Mouse (Mus musculus): Measurements from ENCODE around the gene Olfr890. TPM values are rescaled to one million over a fixed set of nuclear protein-coding genes. Genes with fewer than 3 reads are reported as not detected.
"Not testable (repeated sequence)": the region's sequence is repeated elsewhere in the genome, so short reads cannot be mapped to it uniquely, and the experiment has no call there.

Gene Olfr890
- 0.04 and 0.06 TPM in 2 replicates for polyA plus RNA-seq (2015; fragmentation: Nextera tagmentation; extraction: Ambion mirVana)

GRCm38 (mm10) chr9:38142217-38142616 lies at the start of gene Olfr890:
Gene Olfr890 (plus strand): TSS chr9:38142517.
- no peaks in the 10 kb centered on the region for H3K27me3 ChIP-seq (ENCODE audit: control insufficient read depth, insufficient read depth, low read length)
- H3K27ac ChIP-seq (replicated peaks): no peak within 1 kb of the TSS
- H3K4me2 ChIP-seq (replicated peaks; ENCODE audit: low read depth): no peak within 1 kb of the TSS
- H3K36me3 ChIP-seq (ENCODE audit: control insufficient read depth, insufficient read depth, low read length): no peaks in the 10 kb centered on the region
- no peak for ATAC-seq (ENCODE audit: low FRiP score, low TSS enrichment)
- no peak for TF ChIP-seq EP300 (optimal IDR thresholded peaks at IDR 0.05)
- no peak for TF ChIP-seq CTCF (IDR thresholded peaks at IDR 0.05; ENCODE audit: low read depth)
- no peaks in the 10 kb centered on the region for H3K4me1 ChIP-seq (replicated peaks; ENCODE audit: control insufficient read depth, insufficient read depth)
- H3K9ac ChIP-seq (ENCODE audit: low read length): no peak within 1 kb of the TSS
- H3K4me3 ChIP-seq (ENCODE audit: low read depth, low read length): no peak within 1 kb of the TSS
- DNase-seq (ENCODE audit: low spot score): no peak
- no peaks in the 10 kb centered on the region for H3K9me3 ChIP-seq (ENCODE audit: control insufficient read depth, low read length)

- WGBS: 74% methylated on average over 1 of the region's 1 CpGs
- ATAC-seq (ENCODE audit: low FRiP score, low TSS enrichment): no peak
- no peaks in the 10 kb centered on the region for H3K4me1 ChIP-seq (replicated peaks; ENCODE audit: control insufficient read depth, insufficient read depth)
- no peak within 1 kb of the TSS for H3K4me2 ChIP-seq (replicated peaks; ENCODE audit: low read depth)
- no peak for DNase-seq (ENCODE audit: low spot score)
- H3K27ac ChIP-seq (replicated peaks): no peak within 1 kb of the TSS
- no peaks in the 10 kb centered on the region for H3K36me3 ChIP-seq (ENCODE audit: control insufficient read depth, insufficient read depth, low read length)
- no peaks in the 10 kb centered on the region for H3K27me3 ChIP-seq (ENCODE audit: control insufficient read depth, insufficient read depth, low read length)
- TF ChIP-seq EP300 (optimal IDR thresholded peaks at IDR 0.05) (no peak), CTCF (IDR thresholded peaks at IDR 0.05; ENCODE audit: low read depth) (no peak)
- no peak within 1 kb of the TSS for H3K9ac ChIP-seq (ENCODE audit: low read length)
- H3K9me3 ChIP-seq (ENCODE audit: control insufficient read depth, low read length): no peaks in the 10 kb centered on the region
- H3K4me3 ChIP-seq (ENCODE audit: low read depth, low read length): no peak within 1 kb of the TSS
Observed at GRCm38 (mm10) chr9:38107828-38108227, 34.5 kb upstream of the Olfr890 start, which contains the start of gene Olfr888. Gene Olfr888 (plus strand): TSS chr9:38108128.

GRCm38 (mm10) chr9:38114898-38115297 lies 27.4 kb upstream of the Olfr890 start, which contains the start of gene Olfr889:
Gene Olfr889 (plus strand): TSS chr9:38115198.
- Histone ChIP-seq H3K27me3 (ENCODE audit: control insufficient read depth, insufficient read depth, low read length) (no peaks in the 10 kb centered on the region), H3K36me3 (ENCODE audit: control insufficient read depth, insufficient read depth, low read length) (no peaks in the 10 kb centered on the region), H3K9me3 (ENCODE audit: control insufficient read depth, low read length) (no peaks in the 10 kb centered on the region), H3K4me1 (replicated peaks; ENCODE audit: control insufficient read depth, insufficient read depth) (no peaks in the 10 kb centered on the region), H3K4me2 (replicated peaks; ENCODE audit: low read depth) (no peak within 1 kb of the TSS), H3K4me3 (ENCODE audit: low read depth, low read length) (no peak within 1 kb of the TSS), H3K9ac (ENCODE audit: low read length) (no peak within 1 kb of the TSS), H3K27ac (replicated peaks) (no peak within 1 kb of the TSS)
- ATAC-seq (ENCODE audit: low FRiP score, low TSS enrichment) (no peak), DNase-seq (ENCODE audit: low spot score) (no peak)
- TF ChIP-seq EP300 (optimal IDR thresholded peaks at IDR 0.05) (no peak), CTCF (IDR thresholded peaks at IDR 0.05; ENCODE audit: low read depth) (no peak)

GRCm38 (mm10) chr9:38168341-38168740 lies 26.0 kb downstream of the Olfr890 start:
- not testable (repeated sequence) for H3K27me3 ChIP-seq (ENCODE audit: control insufficient read depth, insufficient read depth, low read length); H3K9ac ChIP-seq (ENCODE audit: low read length); H3K36me3 ChIP-seq (ENCODE audit: control insufficient read depth, insufficient read depth, low read length); H3K4me3 ChIP-seq (ENCODE audit: low read depth, low read length); ATAC-seq (ENCODE audit: low FRiP score, low TSS enrichment); DNase-seq (ENCODE audit: low spot score); H3K4me1 ChIP-seq (replicated peaks; ENCODE audit: control insufficient read depth, insufficient read depth); H3K9me3 ChIP-seq (ENCODE audit: control insufficient read depth, low read length); H3K27ac ChIP-seq (replicated peaks); H3K4me2 ChIP-seq (replicated peaks; ENCODE audit: low read depth)
- 41% methylated on average over 2 of the region's 2 CpGs for WGBS

- Histone ChIP-seq H3K36me3 (ENCODE audit: control insufficient read depth, insufficient read depth, low read length) (no peaks in the 10 kb centered on the region), H3K4me1 (replicated peaks; ENCODE audit: control insufficient read depth, insufficient read depth) (no peaks in the 10 kb centered on the region), H3K27ac (replicated peaks) (no peak within 1 kb of the TSS), H3K9ac (ENCODE audit: low read length) (no peak within 1 kb of the TSS), H3K4me3 (ENCODE audit: low read depth, low read length) (no peak within 1 kb of the TSS), H3K27me3 (ENCODE audit: control insufficient read depth, insufficient read depth, low read length) (no peaks in the 10 kb centered on the region), H3K9me3 (ENCODE audit: control insufficient read depth, low read length) (no peaks in the 10 kb centered on the region), H3K4me2 (replicated peaks; ENCODE audit: low read depth) (no peak within 1 kb of the TSS)
- DNase-seq (ENCODE audit: low spot score) (no peak), ATAC-seq (ENCODE audit: low FRiP score, low TSS enrichment) (no peak)
- WGBS: 63% methylated on average over 1 of the region's 1 CpGs
- no peak for TF ChIP-seq CTCF (IDR thresholded peaks at IDR 0.05; ENCODE audit: low read depth)
- TF ChIP-seq EP300 (optimal IDR thresholded peaks at IDR 0.05): no peak
Observed at GRCm38 (mm10) chr9:38180721-38181120, 38.4 kb downstream of the Olfr890 start, which contains the start of gene Olfr891. Gene Olfr891 (minus strand): TSS chr9:38180821.

Other genes starting within 250 kb of the Olfr890 start
- 0.01 TPM in 1 of 2 replicates, not detected in the other for gene Olfr145, start 245.8 kb upstream of the Olfr890 start, polyA plus RNA-seq (2015; fragmentation: Nextera tagmentation; extraction: Ambion mirVana)
- not detected in 2 replicates for gene Olfr878, start 224.7 kb upstream of the Olfr890 start, polyA plus RNA-seq (2015; fragmentation: Nextera tagmentation; extraction: Ambion mirVana)
- gene Olfr881, start 150.7 kb upstream of the Olfr890 start, polyA plus RNA-seq (2015; fragmentation: Nextera tagmentation; extraction: Ambion mirVana): not detected in 2 replicates
- gene Olfr883, start 116.7 kb upstream of the Olfr890 start, polyA plus RNA-seq (2015; fragmentation: Nextera tagmentation; extraction: Ambion mirVana): not detected in 2 replicates
- not detected in 2 replicates for gene Olfr884, start 96.0 kb upstream of the Olfr890 start, polyA plus RNA-seq (2015; fragmentation: Nextera tagmentation; extraction: Ambion mirVana)
- not detected in 2 replicates for gene Olfr885, start 81.2 kb upstream of the Olfr890 start, polyA plus RNA-seq (2015; fragmentation: Nextera tagmentation; extraction: Ambion mirVana)
- not detected in 2 replicates for gene Olfr887, start 58.4 kb upstream of the Olfr890 start, polyA plus RNA-seq (2015; fragmentation: Nextera tagmentation; extraction: Ambion mirVana)
- not detected in 2 replicates for gene Olfr888, start 34.4 kb upstream of the Olfr890 start, polyA plus RNA-seq (2015; fragmentation: Nextera tagmentation; extraction: Ambion mirVana)
- 0.02 and 0.05 TPM in 2 replicates for gene Olfr889, start 27.3 kb upstream of the Olfr890 start, polyA plus RNA-seq (2015; fragmentation: Nextera tagmentation; extraction: Ambion mirVana)
- gene Olfr891, start 38.3 kb downstream of the Olfr890 start, polyA plus RNA-seq (2015; fragmentation: Nextera tagmentation; extraction: Ambion mirVana): not detected in 2 replicates
- gene Olfr893, start 65.8 kb downstream of the Olfr890 start, polyA plus RNA-seq (2015; fragmentation: Nextera tagmentation; extraction: Ambion mirVana): 0.06 and 0.11 TPM in 2 replicates
- not detected in 2 replicates for gene Olfr894, start 75.5 kb downstream of the Olfr890 start, polyA plus RNA-seq (2015; fragmentation: Nextera tagmentation; extraction: Ambion mirVana)
- not detected in 2 replicates for gene Olfr143, start 110.3 kb downstream of the Olfr890 start, polyA plus RNA-seq (2015; fragmentation: Nextera tagmentation; extraction: Ambion mirVana)
- gene Olfr895, start 125.3 kb downstream of the Olfr890 start, polyA plus RNA-seq (2015; fragmentation: Nextera tagmentation; extraction: Ambion mirVana): not detected in 2 replicates
- gene Olfr896-ps1, start 148.6 kb downstream of the Olfr890 start, polyA plus RNA-seq (2015; fragmentation: Nextera tagmentation; extraction: Ambion mirVana): not detected in 2 replicates
- gene Olfr25, start 186.5 kb downstream of the Olfr890 start, polyA plus RNA-seq (2015; fragmentation: Nextera tagmentation; extraction: Ambion mirVana): not detected in 2 replicates
- gene Olfr898, start 205.9 kb downstream of the Olfr890 start, polyA plus RNA-seq (2015; fragmentation: Nextera tagmentation; extraction: Ambion mirVana): not detected in 2 replicates
- gene Olfr250, start 224.4 kb downstream of the Olfr890 start, polyA plus RNA-seq (2015; fragmentation: Nextera tagmentation; extraction: Ambion mirVana): not detected in 2 replicates
- gene Olfr251, start 234.6 kb downstream of the Olfr890 start, polyA plus RNA-seq (2015; fragmentation: Nextera tagmentation; extraction: Ambion mirVana): not detected in 2 replicates

Measured in stomach, postnatal 0 days (tissue).